Mouse (Mus musculus) layer of hippocampus, postnatal 10 days (tissue): ENCODE data around the gene Gm10112. TPM values are rescaled to one million over a fixed set of nuclear protein-coding genes. Genes with fewer than 3 reads are reported as not detected.

Source experiments
- DNase-seq, 2 experiments: peaks; one replicate each; pipeline ENCODE4 v3.0.0; 2021; ENCODE audit warnings: low spot score in 2 of 2
- long read RNA-seq: library from polyadenylated mRNA; stranded (forward); transcript quantifications from one replicate; pipeline ENCODE4 v2.0.0, GENCODE M21; 2023
- total RNA-seq, 2 experiments: library from RNA; stranded (reverse); gene quantifications; 2 replicates each; pipeline ENCODE4 v1.2.3; 2021

Gene Gm10112
- total RNA-seq, result not detected
- long read RNA-seq, result 0 reads

- DNase-seq, result no peak
These were observed at the start of gene Gm10112 for GRCm38 (mm10) chrX:111168040-111168439. Gene Gm10112 (plus strand): TSS chrX:111168340.

DNA sequence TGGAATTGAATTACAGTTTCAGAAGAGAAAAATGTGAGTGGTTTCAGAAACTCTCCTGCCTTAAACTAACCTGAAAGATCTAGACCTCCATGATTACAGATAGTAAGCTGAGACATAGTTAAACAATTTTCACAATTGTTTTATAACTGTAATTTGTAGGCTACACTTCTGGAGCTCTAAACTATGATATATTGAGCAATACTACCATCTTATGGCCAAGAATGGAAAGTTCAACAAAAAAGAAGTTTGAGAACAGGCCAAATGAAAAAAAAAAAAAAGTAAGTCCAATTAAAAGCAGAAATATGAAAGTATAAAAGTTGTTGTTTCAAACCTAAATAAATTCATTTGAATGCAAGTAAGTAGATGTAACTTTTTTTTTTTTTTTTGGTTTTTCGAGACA, 21.4 kb downstream of the Gm10112 start:
- DNase-seq, result no peak

- peak in 1 of 2 experiments; percentile 20 for DNase-seq
These were observed 28.2 kb downstream of the Gm10112 start for GRCm38 (mm10) chrX:111196376-111196775.

DNA sequence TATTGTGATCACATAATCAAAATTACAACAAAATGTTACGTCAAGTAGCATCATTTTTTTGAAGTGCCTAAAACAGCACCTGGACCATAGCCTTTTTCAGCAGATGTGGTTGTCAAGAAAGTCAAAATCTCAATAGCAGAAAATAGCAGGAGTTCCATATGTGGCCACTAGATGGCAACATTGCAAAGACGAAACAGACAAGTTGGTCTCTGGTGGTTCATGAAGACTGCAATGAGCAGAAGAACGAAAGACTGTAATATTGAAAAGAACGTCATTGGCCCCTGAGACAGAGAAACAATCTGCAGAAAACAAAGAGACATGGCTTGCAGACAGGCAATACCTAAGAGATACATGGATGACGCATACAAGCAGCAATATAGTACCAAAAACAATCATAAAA, 42.1 kb downstream of the Gm10112 start:
- DNase-seq, result peak; percentile 45 to 63

Other genes with a start within 250 kb of the Gm10112 start
- not detected for gene Cylc1, start 57.9 kb upstream of the Gm10112 start, total RNA-seq